Mouse (Mus musculus) small intestine, adult 2 months (tissue): Measurements from ENCODE around the gene Zbtb24.

ENCODE experiments used
- CTCF ChIP-seq: fragments of 200-500 bp; IDR thresholded peaks from 2 replicates; pipeline ENCODE4 v1.5.1; 2012; ENCODE audit warnings: low read depth, mild to moderate bottlenecking, control low read depth, inconsistent platforms, low read length, moderate library complexity, mixed read lengths; ENCODE audit not compliant: insufficient replicate concordance, insufficient read length; ENCODE audit errors: extremely low read depth
- POLR2A ChIP-seq: fragments of 200-500 bp; IDR thresholded peaks from 2 replicates; pipeline ENCODE4 v1.6.1; 2012; ENCODE audit warnings: low read depth, mild to moderate bottlenecking, control low read depth, inconsistent platforms, low read length, moderate library complexity

GRCm38 (mm10) chr10:41467325-41467724, 17.1 kb downstream of the Zbtb24 start:
- no peak for TF ChIP-seq POLR2A
- TF ChIP-seq CTCF, result no peak
